In genomic region chr12:31654197-31654964, GRCm38 (mm10) we compare ENCODE assay signal across 8 mouse cellular contexts. TPM values are rescaled to one million over a fixed set of nuclear protein-coding genes. Genes with fewer than 3 reads are reported as not detected.
DNase-seq lines count a peak whose midpoint lies in the region; ATAC-seq and TF ChIP-seq lines count a peak whose summit lies in the region.

Gene Dus4l (minus strand): TSS chr12:31654826.
Gene Cog5 (plus strand): TSS chr12:31654869.

- ATAC-seq in activated CD4-positive, CD25-positive, alpha-beta regulatory T cell, adult 4 months: peak; percentile 88
- ATAC-seq in inflammation-experienced regulatory T-cells, adult 6 months: peak; percentile 90
- ATAC-seq in megakaryocyte-erythroid progenitor cell, adult 5-6 weeks (replicated peaks; ENCODE audit: low FRiP score, low TSS enrichment, poor library complexity, severe bottlenecking): peak; percentile 96

- peak; percentile 83 for TF ChIP-seq POLR2A in cortical plate, adult 2 months (IDR thresholded peaks at IDR 0.05; ENCODE audit: extremely low read depth, insufficient read depth, low read length)

- no peak for TF ChIP-seq CTCF in cortical plate, adult 2 months (IDR thresholded peaks at IDR 0.05; ENCODE audit: extremely low read depth, insufficient read depth, low read length)

- peak; percentile 91 to 93 for DNase-seq in gastrocnemius, adult 8-10 months (ENCODE audit: low spot score in 2 of 2)
- peak; percentile 94 to 95 for DNase-seq in left cerebral cortex, postnatal 10 days (ENCODE audit: extremely low spot score in 1 of 2, low spot score in 2 of 2)
- DNase-seq in right cerebral cortex, postnatal 25 days: peak; percentile 96
- DNase-seq in urinary bladder, postnatal 4 days (ENCODE audit: low spot score in 2 of 2): peak; percentile 92 to 96

- peak within 1 kb of the TSS; percentile 77 for H3K4me3 ChIP-seq in cortical plate, adult 2 months (ENCODE audit: insufficient read depth, low read length)

- peak within 1 kb of the TSS; percentile 11; the same call in 1 of the 2 replicates for H3K27ac ChIP-seq in cortical plate, adult 2 months (ENCODE audit: insufficient read depth, low read length)

- peaks cover 1% of the 10 kb centered on the region; the same call in 1 of the 2 replicates for H3K4me1 ChIP-seq in cortical plate, adult 2 months (ENCODE audit: control insufficient read depth, insufficient read depth, low read length)

- intact Hi-C loops in left cerebral cortex, postnatal 10 days (cut with DNase I): loop anchor here (10.0 kb wide), 2 partner anchors 150 to 270 kb away; no protein-coding TSS in a partner anchor

RNA-seq across cellular contexts. Expression of gene Dus4l, which starts in this region (rescaled TPM):
- polyA plus RNA-seq in activated CD4-positive, CD25-positive, alpha-beta regulatory T cell, adult 4 months (2017; shearing (Covaris generic)): 10 to 100 TPM in 1 of 2 experiments, 1 to 10 TPM in 1; 5.1 to 10.9 TPM
- 6.6 and 7.4 TPM in 2 replicates for polyA plus RNA-seq in cortical plate, adult 2 months (2012; rRNA removed)
- total RNA-seq in gastrocnemius, adult 8-10 months (2022): 1 to 10 TPM; 3.7 to 5.4 (median 4.6) TPM
- polyA plus RNA-seq in inflammation-experienced regulatory T-cells, adult 6 months (2017; shearing (Covaris generic)): 10 to 100 TPM in 2 of 3 experiments, 1 to 10 TPM in 1; 7.1 to 20.2 (median 17.2) TPM
- total RNA-seq in left cerebral cortex, postnatal 10 days (2021): 1 to 10 TPM; 7.9 to 9.1 TPM
- 11.7 and 15.3 TPM in 2 replicates for total RNA-seq in megakaryocyte-erythroid progenitor cell, adult 5-6 weeks (2014; fragmentation: Nextera tagmentation)
- 19.3 and 54.4 TPM in 2 replicates for total RNA-seq in megakaryocyte-erythroid progenitor cell, adult 5-6 weeks (2017)

RNA-seq across cellular contexts. Expression of gene Cog5, which starts in this region (rescaled TPM):
- 10 to 100 TPM; 44.4 to 48.2 TPM for polyA plus RNA-seq in activated CD4-positive, CD25-positive, alpha-beta regulatory T cell, adult 4 months (2017; shearing (Covaris generic))
- 30.1 and 30.6 TPM in 2 replicates for polyA plus RNA-seq in cortical plate, adult 2 months (2012; rRNA removed)
- total RNA-seq in gastrocnemius, adult 8-10 months (2022): 10 to 100 TPM; 33.3 to 44.0 (median 36.5) TPM
- 10 to 100 TPM; 32.7 to 61.8 (median 41.8) TPM for polyA plus RNA-seq in inflammation-experienced regulatory T-cells, adult 6 months (2017; shearing (Covaris generic))
- total RNA-seq in left cerebral cortex, postnatal 10 days (2021): 10 to 100 TPM; 42.1 to 47.9 TPM
- total RNA-seq in megakaryocyte-erythroid progenitor cell, adult 5-6 weeks (2014; fragmentation: Nextera tagmentation): 38.4 and 59.7 TPM in 2 replicates
- 56.9 and 74.6 TPM in 2 replicates for total RNA-seq in megakaryocyte-erythroid progenitor cell, adult 5-6 weeks (2017)

Comparison
In these comparisons a context has a peak if more than half of its experiments do, and no peak if none do; other contexts are left out.
1. Peak in every context shown above with its lines: DNase-seq, ATAC-seq, H3K4me3 ChIP-seq and H3K27ac ChIP-seq.